ENCODE assay signal across 8 mouse cellular contexts in genomic region chr11:116648213-116648921, GRCm38 (mm10). TPM values are rescaled to one million over a fixed set of nuclear protein-coding genes. Genes with fewer than 3 reads are reported as not detected.
DNase-seq lines count a peak whose midpoint lies in the region; ATAC-seq lines count a peak whose summit lies in the region.

No protein-coding gene starts in this region.

- 0 out of 2 replicates have a peak overlapping the region, but pooled peaks have one; percentile 13 for H3K9ac ChIP-seq in neural tube, embryonic 13.5 days
- H3K9ac ChIP-seq in neural tube, embryonic 15.5 days (replicated peaks) = no peak overlapping the region
- peak overlapping the region; percentile 21 for H3K9ac ChIP-seq in heart, embryonic 13.5 days
- H3K9ac ChIP-seq in limb, embryonic 12.5 days (replicated peaks) = peak overlapping the region; percentile 34
- no peak overlapping the region for H3K9ac ChIP-seq in midbrain, embryonic 15.5 days

- peaks cover 36% of the 10 kb centered on the region for H3K27me3 ChIP-seq in neural tube, embryonic 13.5 days
- peaks cover 8% of the 10 kb centered on the region for H3K27me3 ChIP-seq in neural tube, embryonic 15.5 days (replicated peaks)
- H3K27me3 ChIP-seq in heart, embryonic 13.5 days (replicated peaks) = peaks cover 75% of the 10 kb centered on the region
- peaks cover 22% of the 10 kb centered on the region for H3K27me3 ChIP-seq in limb, embryonic 12.5 days
- peaks cover 4% of the 10 kb centered on the region; the same call in 1 of the 2 replicates for H3K27me3 ChIP-seq in midbrain, embryonic 15.5 days (replicated peaks)

- no peak overlapping the region for H3K4me3 ChIP-seq in neural tube, embryonic 13.5 days
- H3K4me3 ChIP-seq in neural tube, embryonic 15.5 days (replicated peaks) = no peak overlapping the region
- H3K4me3 ChIP-seq in heart, embryonic 13.5 days = no peak overlapping the region
- no peak overlapping the region for H3K4me3 ChIP-seq in limb, embryonic 12.5 days (replicated peaks)
- no peak overlapping the region for H3K4me3 ChIP-seq in midbrain, embryonic 15.5 days

- 62% methylated on average over 18 of the region's 18 CpGs for WGBS in neural tube, embryonic 13.5 days
- WGBS in neural tube, embryonic 15.5 days = 62% methylated on average over 18 of the region's 18 CpGs
- 50% methylated on average over 18 of the region's 18 CpGs for WGBS in heart, embryonic 13.5 days
- WGBS in limb, embryonic 12.5 days = 33% methylated on average over 18 of the region's 18 CpGs
- WGBS in midbrain, embryonic 15.5 days = 60% methylated on average over 18 of the region's 18 CpGs

- H3K36me3 ChIP-seq in neural tube, embryonic 13.5 days = 0 out of 2 replicates have a peak, but pooled peaks cover 8% of the 10 kb centered on the region
- 0 out of 2 replicates have a peak, but pooled peaks cover 3% of the 10 kb centered on the region for H3K36me3 ChIP-seq in neural tube, embryonic 15.5 days
- H3K36me3 ChIP-seq in heart, embryonic 13.5 days = no peaks in the 10 kb centered on the region
- H3K36me3 ChIP-seq in limb, embryonic 12.5 days = no peaks in the 10 kb centered on the region
- no peaks in the 10 kb centered on the region for H3K36me3 ChIP-seq in midbrain, embryonic 15.5 days (replicated peaks)

- peaks cover 58% of the 10 kb centered on the region for H3K4me1 ChIP-seq in neural tube, embryonic 13.5 days (replicated peaks)
- H3K4me1 ChIP-seq in neural tube, embryonic 15.5 days = peaks cover 45% of the 10 kb centered on the region
- H3K4me1 ChIP-seq in heart, embryonic 13.5 days = peaks cover 56% of the 10 kb centered on the region
- H3K4me1 ChIP-seq in limb, embryonic 12.5 days (replicated peaks) = peaks cover 72% of the 10 kb centered on the region
- peaks cover 23% of the 10 kb centered on the region for H3K4me1 ChIP-seq in midbrain, embryonic 15.5 days

- H3K4me2 ChIP-seq in neural tube, embryonic 13.5 days = no peak overlapping the region
- H3K4me2 ChIP-seq in neural tube, embryonic 15.5 days = no peak overlapping the region
- H3K4me2 ChIP-seq in heart, embryonic 13.5 days = no peak overlapping the region
- peak overlapping the region; percentile 24; the same call in 1 of the 2 replicates for H3K4me2 ChIP-seq in limb, embryonic 12.5 days
- no peak overlapping the region for H3K4me2 ChIP-seq in midbrain, embryonic 15.5 days

- no peak for ATAC-seq in neural tube, embryonic 13.5 days (ENCODE audit: low read depth)
- ATAC-seq in neural tube, embryonic 15.5 days (ENCODE audit: low FRiP score) = no peak
- ATAC-seq in heart, embryonic 13.5 days (ENCODE audit: extremely low read depth, insufficient number of reproducible peaks, low FRiP score, low TSS enrichment) = no peak
- ATAC-seq in limb, embryonic 12.5 days (ENCODE audit: insufficient number of reproducible peaks, insufficient read depth, low FRiP score, low TSS enrichment, low read depth) = no peak
- no peak for ATAC-seq in midbrain, embryonic 15.5 days (replicated peaks)

- peak; percentile 74 for DNase-seq in testis, postnatal 10 days (ENCODE audit: low spot score)
- DNase-seq in left cerebral cortex, adult 8-10 months (ENCODE audit: low spot score in 2 of 2) = no peak
- no peak for DNase-seq in layer of hippocampus, adult 9-10 months (ENCODE audit: low spot score)

- no peak overlapping the region for H3K27ac ChIP-seq in neural tube, embryonic 13.5 days (replicated peaks)
- H3K27ac ChIP-seq in neural tube, embryonic 15.5 days (replicated peaks) = no peak overlapping the region
- peak overlapping the region; percentile 71 for H3K27ac ChIP-seq in heart, embryonic 13.5 days (replicated peaks)
- peak overlapping the region; percentile 72 for H3K27ac ChIP-seq in limb, embryonic 12.5 days
- no peak overlapping the region for H3K27ac ChIP-seq in midbrain, embryonic 15.5 days

- no peaks in the 10 kb centered on the region for H3K9me3 ChIP-seq in neural tube, embryonic 13.5 days
- no peaks in the 10 kb centered on the region for H3K9me3 ChIP-seq in neural tube, embryonic 15.5 days (replicated peaks)
- no peaks in the 10 kb centered on the region for H3K9me3 ChIP-seq in heart, embryonic 13.5 days
- H3K9me3 ChIP-seq in limb, embryonic 12.5 days = no peaks in the 10 kb centered on the region
- H3K9me3 ChIP-seq in midbrain, embryonic 15.5 days = no peaks in the 10 kb centered on the region

RNA-seq across cellular contexts. Expression of gene Prcd, which starts 5.0 kb away (rescaled TPM):
- polyA plus RNA-seq in neural tube, embryonic 13.5 days (2015; fragmentation: Nextera tagmentation; extraction: Ambion mirVana) = 1.9 and 2.3 TPM in 2 replicates
- 3.1 and 3.4 TPM in 2 replicates for polyA plus RNA-seq in neural tube, embryonic 15.5 days (2015; fragmentation: Nextera tagmentation; extraction: Ambion mirVana)
- 0.51 and 0.93 TPM in 2 replicates for polyA plus RNA-seq in heart, embryonic 13.5 days (2015; fragmentation: Nextera tagmentation; extraction: Ambion mirVana)
- 0.45 and 0.63 TPM in 2 replicates for polyA plus RNA-seq in limb, embryonic 12.5 days (2016; fragmentation: Nextera tagmentation; extraction: Ambion mirVana)
- polyA plus RNA-seq in midbrain, embryonic 15.5 days (2015; fragmentation: Nextera tagmentation; extraction: Ambion mirVana) = 1.5 and 3.0 TPM in 2 replicates
- total RNA-seq in left cerebral cortex, adult 8-10 months (2022) = 1 to 10 TPM; 5.0 to 7.0 (median 5.5) TPM

RNA-seq across cellular contexts. Expression of gene Cygb, which starts 5.7 kb away (rescaled TPM):
- 16.1 and 17.2 TPM in 2 replicates for polyA plus RNA-seq in neural tube, embryonic 13.5 days (2015; fragmentation: Nextera tagmentation; extraction: Ambion mirVana)
- polyA plus RNA-seq in neural tube, embryonic 15.5 days (2015; fragmentation: Nextera tagmentation; extraction: Ambion mirVana) = 28.7 and 31.1 TPM in 2 replicates
- 2.6 TPM in 2 replicates for polyA plus RNA-seq in heart, embryonic 13.5 days (2015; fragmentation: Nextera tagmentation; extraction: Ambion mirVana)
- polyA plus RNA-seq in limb, embryonic 12.5 days (2016; fragmentation: Nextera tagmentation; extraction: Ambion mirVana) = 3.1 and 3.6 TPM in 2 replicates
- 23.3 and 24.4 TPM in 2 replicates for polyA plus RNA-seq in midbrain, embryonic 15.5 days (2015; fragmentation: Nextera tagmentation; extraction: Ambion mirVana)
- 10 to 100 TPM; 55.8 to 62.7 (median 58.2) TPM for total RNA-seq in left cerebral cortex, adult 8-10 months (2022)

RNA-seq across cellular contexts. Expression of gene Rhbdf2, which starts 21.5 kb away (rescaled TPM):
- polyA plus RNA-seq in neural tube, embryonic 13.5 days (2015; fragmentation: Nextera tagmentation; extraction: Ambion mirVana) = 3.7 TPM in 2 replicates
- 1.4 and 4.0 TPM in 2 replicates for polyA plus RNA-seq in neural tube, embryonic 15.5 days (2015; fragmentation: Nextera tagmentation; extraction: Ambion mirVana)
- polyA plus RNA-seq in heart, embryonic 13.5 days (2015; fragmentation: Nextera tagmentation; extraction: Ambion mirVana) = 7.2 and 8.0 TPM in 2 replicates
- 4.1 and 5.1 TPM in 2 replicates for polyA plus RNA-seq in limb, embryonic 12.5 days (2016; fragmentation: Nextera tagmentation; extraction: Ambion mirVana)
- 0.83 TPM in 2 replicates for polyA plus RNA-seq in midbrain, embryonic 15.5 days (2015; fragmentation: Nextera tagmentation; extraction: Ambion mirVana)
- total RNA-seq in left cerebral cortex, adult 8-10 months (2022) = 1 to 10 TPM; 1.1 to 1.6 (median 1.3) TPM

Comparison
In these comparisons a context has a peak if more than half of its experiments do, and no peak if none do; other contexts are left out.
1. H3K9ac ChIP-seq: peak in neural tube, embryonic 13.5 days (single experiment), heart, embryonic 13.5 days (single experiment) and limb, embryonic 12.5 days (single experiment); none in neural tube, embryonic 15.5 days (single experiment) and midbrain, embryonic 15.5 days (single experiment).
2. H3K27ac ChIP-seq: peak in heart, embryonic 13.5 days (single experiment) and limb, embryonic 12.5 days (single experiment); none in neural tube, embryonic 13.5 days (single experiment), neural tube, embryonic 15.5 days (single experiment) and midbrain, embryonic 15.5 days (single experiment).